Mouse (Mus musculus) intestine, postnatal 0 days (tissue): ENCODE results near the gene Rrbp1. TPM values are rescaled to one million over a fixed set of nuclear protein-coding genes. Genes with fewer than 3 reads are reported as not detected.

Experiments
- ATAC-seq: fragments of 200-750 bp; cut with Nextera tagmentation; 2 replicates; pipeline ENCODE4 v1.8.0; 2017; ENCODE audit warnings: mild to moderate bottlenecking, moderate TSS enrichment, moderate library complexity
- H3K27ac ChIP-seq: fragments of 300-500 bp; sonication (generic); 2 replicates; pipeline ENCODE4 v1.5.1; 2014; ENCODE audit warnings: mild to moderate bottlenecking, low read depth, low read length, moderate library complexity
- H3K27me3 ChIP-seq: fragments of 300-500 bp; sonication (generic); replicated peaks from 2 replicates; pipeline ENCODE4 v1.6.1; 2014; ENCODE audit warnings: low read length, mixed read lengths; ENCODE audit not compliant: control insufficient read depth, insufficient read depth
- H3K36me3 ChIP-seq: fragments of 300-500 bp; sonication (generic); 2 replicates; pipeline ENCODE4 v1.6.1; 2014; ENCODE audit warnings: mild to moderate bottlenecking, moderate library complexity; ENCODE audit not compliant: control insufficient read depth, insufficient read depth
- H3K4me1 ChIP-seq: fragments of 300-500 bp; sonication (generic); replicated peaks from 2 replicates; pipeline ENCODE4 v1.6.1; 2014; ENCODE audit warnings: antibody characterized with exemption, low read length, mixed read lengths; ENCODE audit not compliant: control insufficient read depth, insufficient read depth
- H3K4me2 ChIP-seq: fragments of 300-500 bp; sonication (generic); replicated peaks from 2 replicates; pipeline ENCODE4 v1.6.1; 2014; ENCODE audit warnings: low read depth, mild to moderate bottlenecking, moderate library complexity
- H3K4me3 ChIP-seq: fragments of 300-500 bp; sonication (generic); 2 replicates; pipeline ENCODE4 v1.5.1; 2014; ENCODE audit warnings: low read depth, low read length
- H3K9ac ChIP-seq: fragments of 300-500 bp; sonication (generic); 2 replicates; pipeline ENCODE4 v1.6.1; 2014; ENCODE audit warnings: mild to moderate bottlenecking, low read depth, low read length
- H3K9me3 ChIP-seq: fragments of 300-500 bp; sonication (generic); 2 replicates; pipeline ENCODE4 v1.6.1; 2016; ENCODE audit warnings: mixed run types; ENCODE audit not compliant: control insufficient read depth
- CTCF ChIP-seq: sonication (generic); IDR thresholded peaks from 2 replicates; pipeline ENCODE4 v1.5.1; 2016; ENCODE audit warnings: low read depth, mild to moderate bottlenecking, control low read depth, antibody characterized with exemption, moderate library complexity
- WGBS: fragments of 180-500 bp; shearing (Covaris S2); extraction: QIAGEN DNeasy Blood & Tissue Kit; methylation state at CpG from one replicate; pipeline ENCODE4 v1.1.7; 2014; 5-methylcytosine and 5-hydroxymethylcytosine counted together
- polyA plus RNA-seq: library from polyadenylated mRNA; unstranded; fragments of >200 nt; fragmentation: Nextera tagmentation; extraction: Ambion mirVana; gene quantifications from 2 replicates; pipeline ENCODE4 v1.2.1, GENCODE M21; 2015

Gene Rrbp1
- polyA plus RNA-seq, 1 experiment from 2014 or later: 156 TPM

GRCm38 (mm10) chr2:144045756-144046560 lies 34.9 kb upstream of the Rrbp1 start:
- Histone ChIP-seq H3K36me3 (no peaks in the 10 kb centered on the region), H3K9ac (no peak overlapping the region), H3K27ac (no peak overlapping the region), H3K4me1 (no peaks in the 10 kb centered on the region), H3K4me3 (no peak overlapping the region), H3K9me3 (peaks cover 6% of the 10 kb centered on the region; the same call in 1 of the 2 replicates), H3K27me3 (no peaks in the 10 kb centered on the region), H3K4me2 (no peak overlapping the region)
- ATAC-seq: no peak
- WGBS: 62% methylated on average over 5 of the region's 5 CpGs
- TF ChIP-seq CTCF: no peak

GRCm38 (mm10) chr2:144044726-144045125 lies 33.7 kb upstream of the Rrbp1 start:
- H3K4me1 ChIP-seq: no peaks in the 10 kb centered on the region
- no peak for TF ChIP-seq CTCF

GRCm38 (mm10) chr2:144032664-144033063 lies 21.6 kb upstream of the Rrbp1 start, which contains the start of gene Banf2:
TSS of gene Banf2 (plus strand) at chr2:144033059.
- Histone ChIP-seq H3K4me3 (no peak within 1 kb of the TSS), H3K4me2 (no peak within 1 kb of the TSS), H3K4me1 (no peaks in the 10 kb centered on the region), H3K27ac (no peak within 1 kb of the TSS), H3K36me3 (no peaks in the 10 kb centered on the region), H3K9me3 (no peaks in the 10 kb centered on the region), H3K27me3 (no peaks in the 10 kb centered on the region), H3K9ac (no peak within 1 kb of the TSS)
- WGBS: 91% methylated on average over 2 of the region's 2 CpGs
- TF ChIP-seq CTCF: no peak
- no peak for ATAC-seq

More at GRCm38 (mm10) chr2:144044726-144045125, 33.7 kb upstream of the Rrbp1 start:
- Histone ChIP-seq H3K4me3 (no peak overlapping the region), H3K4me2 (no peak overlapping the region), H3K9ac (no peak overlapping the region), H3K36me3 (no peaks in the 10 kb centered on the region), H3K27me3 (no peaks in the 10 kb centered on the region), H3K9me3 (peaks cover 6% of the 10 kb centered on the region; the same call in 1 of the 2 replicates), H3K27ac (no peak overlapping the region)
- 80% methylated on average over 6 of the region's 6 CpGs for WGBS
- no peak for ATAC-seq

- H3K27me3 ChIP-seq: no peaks in the 10 kb centered on the region
- H3K36me3 ChIP-seq: no peaks in the 10 kb centered on the region
- H3K27ac ChIP-seq: no peak overlapping the region
- H3K4me1 ChIP-seq: no peaks in the 10 kb centered on the region
- H3K4me2 ChIP-seq: no peak overlapping the region
- 86% methylated on average over 7 of the region's 7 CpGs for WGBS
- H3K9ac ChIP-seq: no peak overlapping the region
- ATAC-seq: no peak
- no peak for TF ChIP-seq CTCF
- H3K9me3 ChIP-seq: no peaks in the 10 kb centered on the region
- H3K4me3 ChIP-seq: no peak overlapping the region
These were observed 19.7 kb upstream of the Rrbp1 start for GRCm38 (mm10) chr2:144030791-144031190.

- Histone ChIP-seq H3K4me2 (no peak overlapping the region), H3K9ac (no peak overlapping the region), H3K27ac (no peak overlapping the region), H3K4me1 (no peaks in the 10 kb centered on the region), H3K4me3 (no peak overlapping the region), H3K9me3 (no peaks in the 10 kb centered on the region), H3K27me3 (no peaks in the 10 kb centered on the region), H3K36me3 (no peaks in the 10 kb centered on the region)
- no peak for ATAC-seq
- WGBS: 60% methylated on average over 4 of the region's 4 CpGs
- TF ChIP-seq CTCF: no peak
These were observed 15.4 kb upstream of the Rrbp1 start for GRCm38 (mm10) chr2:144026456-144026855.

GRCm38 (mm10) chr2:144025361-144025760 lies 14.3 kb upstream of the Rrbp1 start:
- H3K27me3 ChIP-seq: no peaks in the 10 kb centered on the region
- no peaks in the 10 kb centered on the region for H3K36me3 ChIP-seq
- no peak for TF ChIP-seq CTCF
- no peaks in the 10 kb centered on the region for H3K4me1 ChIP-seq
- H3K4me2 ChIP-seq: no peak overlapping the region
- 91% methylated on average over 9 of the region's 9 CpGs for WGBS
- no peak overlapping the region for H3K9ac ChIP-seq
- no peak overlapping the region for H3K27ac ChIP-seq
- no peak for ATAC-seq
- H3K9me3 ChIP-seq: no peaks in the 10 kb centered on the region
- H3K4me3 ChIP-seq: no peak overlapping the region
